16 mouse cellular contexts compared by ENCODE assay signal in genomic region chr9:25442041-25442440, GRCm38 (mm10). TPM values are rescaled to one million over a fixed set of nuclear protein-coding genes. Genes with fewer than 3 reads are reported as not detected.
DNase-seq lines count a peak whose midpoint lies in the region.
"Had no signal": no experiment of that assay in that cellular context is flagged by ENCODE, and none has a peak within 500 bp of the region (broad histone marks: within the 10 kb centered on the region; RNA-seq: fewer than 3 reads in every experiment).

No protein-coding gene starts in this region.

- DNase-seq in frontal cortex, postnatal 36 days (ENCODE audit: low spot score in 2 of 2): peak; percentile 2 to 22
- DNase-seq in frontal cortex, postnatal 25 days (ENCODE audit: low spot score in 2 of 2): no peak
- DNase-seq in left cerebral cortex, adult 11 months (ENCODE audit: low spot score): peak; percentile 13
- DNase-seq in left cerebral cortex, postnatal 10 days (ENCODE audit: extremely low spot score in 1 of 2, low spot score in 2 of 2): no peak
- DNase-seq in right cerebral cortex, adult 2 months (ENCODE audit: low spot score in 2 of 2): peak; percentile 5 to 11
- DNase-seq in right cerebral cortex, postnatal 4 days: no peak
- no peak for DNase-seq in adrenal gland, adult 8-10 months
- DNase-seq: adrenal gland, adult 2 months; adrenal gland, postnatal 25 days; cerebellum, adult 18-20 months; cerebellum, adult 9-10 months; cerebellum, postnatal 14 days; gastrocnemius, postnatal 10 days; gastrocnemius, postnatal 36 days; heart, postnatal 10 days; heart, postnatal 36 days had no signal

- intact Hi-C loops in left cerebral cortex, postnatal 10 days (cut with DNase I): no loop called here

RNA-seq across cellular contexts. Expression of gene Eepd1, which starts 39.3 kb away (rescaled TPM):
- 10 to 100 TPM; 14.5 to 17.6 TPM for total RNA-seq in left cerebral cortex, postnatal 10 days (2021)
- total RNA-seq in adrenal gland, adult 8-10 months (2022): 10 to 100 TPM; 47.7 to 97.8 (median 53.3) TPM

Comparison
In these comparisons a context has a peak if more than half of its experiments do, and no peak if none do; other contexts are left out.
1. DNase-seq: peak in frontal cortex, postnatal 36 days (2 of 2), left cerebral cortex, adult 11 months (single experiment) and right cerebral cortex, adult 2 months (2 of 2); none in frontal cortex, postnatal 25 days (0 of 2), left cerebral cortex, postnatal 10 days (0 of 2), right cerebral cortex, postnatal 4 days (single experiment) and adrenal gland, adult 8-10 months (single experiment).